Mouse (Mus musculus) c-Kit-positive CD71-positive TER-119-positive erythroid progenitor cells, embryonic 14.5 days (primary cell): ENCODE results near the gene Anxa9.
A peak's percentile ranks its signal among the peaks of the same experiment; 100 is the strongest.

ENCODE experiments used
- DNase-seq: peaks from one replicate; pipeline ENCODE4 v3.0.0-alpha.2; 2013; ENCODE audit warnings: low spot score

Gene Anxa9

GRCm38 (mm10) chr3:95313476-95313875 lies 6.5 kb upstream of the Anxa9 start:
- DNase-seq, result peak; percentile 60

GRCm38 (mm10) chr3:95312623-95313022 lies 5.6 kb upstream of the Anxa9 start:
- DNase-seq, result peak; percentile 79

- peak; percentile 82 for DNase-seq
Observed at GRCm38 (mm10) chr3:95310968-95311882, 4.2 kb upstream of the Anxa9 start.

- DNase-seq, result no peak
Observed at GRCm38 (mm10) chr3:95310496-95310895, 3.5 kb upstream of the Anxa9 start.

- DNase-seq, result no peak
Observed at GRCm38 (mm10) chr3:95306244-95306643, 732 bp downstream of the Anxa9 start.

GRCm38 (mm10) chr3:95301204-95301796 lies 5.7 kb downstream of the Anxa9 start:
- no peak for DNase-seq

GRCm38 (mm10) chr3:95298018-95298417 lies 9.0 kb downstream of the Anxa9 start:
- DNase-seq, result no peak

GRCm38 (mm10) chr3:95296103-95296469 lies 10.9 kb downstream of the Anxa9 start:
- no peak for DNase-seq

GRCm38 (mm10) chr3:95295321-95296102 lies 11.5 kb downstream of the Anxa9 start:
- no peak for DNase-seq

- DNase-seq, result no peak
Observed at GRCm38 (mm10) chr3:95294718-95295117, 12.3 kb downstream of the Anxa9 start.

- no peak for DNase-seq
Observed at GRCm38 (mm10) chr3:95294316-95294715, 12.7 kb downstream of the Anxa9 start.

GRCm38 (mm10) chr3:95293537-95293936 lies 13.4 kb downstream of the Anxa9 start:
- no peak for DNase-seq

- no peak for DNase-seq
Observed at GRCm38 (mm10) chr3:95292899-95293298, 14.1 kb downstream of the Anxa9 start.

- DNase-seq, result no peak
Observed at GRCm38 (mm10) chr3:95291041-95291440, 15.9 kb downstream of the Anxa9 start.

GRCm38 (mm10) chr3:95290156-95290555 lies 16.8 kb downstream of the Anxa9 start:
- DNase-seq, result no peak

GRCm38 (mm10) chr3:95289419-95289818 lies 17.6 kb downstream of the Anxa9 start:
- no peak for DNase-seq

GRCm38 (mm10) chr3:95287541-95287940 lies 19.4 kb downstream of the Anxa9 start:
- no peak for DNase-seq

GRCm38 (mm10) chr3:95286510-95286909 lies 20.5 kb downstream of the Anxa9 start:
- DNase-seq, result no peak

- no peak for DNase-seq
Observed at GRCm38 (mm10) chr3:95286011-95286410, 21.0 kb downstream of the Anxa9 start.

- no peak for DNase-seq
Observed at GRCm38 (mm10) chr3:95285390-95285789, 21.6 kb downstream of the Anxa9 start.

- no peak for DNase-seq
Observed at GRCm38 (mm10) chr3:95284501-95285281, 22.3 kb downstream of the Anxa9 start.

- DNase-seq, result no peak
Observed at GRCm38 (mm10) chr3:95284062-95284461, 22.9 kb downstream of the Anxa9 start.
